Mouse (Mus musculus): ENCODE data around the gene Ccdc6.
"Not testable (repeated sequence)": the region's sequence is repeated elsewhere in the genome, so short reads cannot be mapped to it uniquely, and the experiment has no call there.

The Ccdc6 gene

GRCm38 (mm10) chr10:70220971-70221370, 124.0 kb downstream of the Ccdc6 start:
- DNase-seq (ENCODE audit: low spot score), result no peak

- not testable (repeated sequence) for DNase-seq (ENCODE audit: low spot score)
These were observed 125.3 kb downstream of the Ccdc6 start for GRCm38 (mm10) chr10:70222231-70222630.

- no peak for DNase-seq (ENCODE audit: low spot score)
These were observed 127.7 kb downstream of the Ccdc6 start for GRCm38 (mm10) chr10:70224571-70224970.

GRCm38 (mm10) chr10:70225760-70226159, 128.8 kb downstream of the Ccdc6 start:
- no peak for DNase-seq (ENCODE audit: low spot score)

GRCm38 (mm10) chr10:70226608-70227007, 129.7 kb downstream of the Ccdc6 start:
- no peak for DNase-seq (ENCODE audit: low spot score)

GRCm38 (mm10) chr10:70230352-70230751, 133.4 kb downstream of the Ccdc6 start:
- no peak for DNase-seq (ENCODE audit: low spot score)

- DNase-seq (ENCODE audit: low spot score), result no peak
These were observed 141.0 kb downstream of the Ccdc6 start for GRCm38 (mm10) chr10:70237936-70238335.
